Mouse (Mus musculus): Measurements from ENCODE around the gene Sult2b1.

- no peak for TF ChIP-seq HCFC1 (IDR thresholded peaks at IDR 0.05; ENCODE audit: borderline replicate concordance, insufficient read depth, low read length)
- TF ChIP-seq ZNF384 (IDR thresholded peaks at IDR 0.05; ENCODE audit: low read depth, low read length): no peak
- TF ChIP-seq ZC3H11A (IDR thresholded peaks at IDR 0.05; ENCODE audit: borderline replicate concordance, low read depth, low read length): no peak
Measured at GRCm38 (mm10) chr7:45755703-45756102, 28.8 kb downstream of the Sult2b1 start.

Measured in ES-E14 (cell line).